Mouse (Mus musculus) CD4-positive helper T cell, adult 2 months (primary cell): Measurements from ENCODE around the gene Tjp2.
A peak's percentile ranks its signal among the peaks of the same experiment; 100 is the strongest.

ENCODE experiments used
- DNase-seq: peaks from one replicate; pipeline ENCODE4 v3.0.0-alpha.2; 2012; ENCODE audit warnings: low read depth, missing footprints, low spot score

Tjp2 gene

GRCm38 (mm10) chr19:24123534-24124290 lies 101.1 kb downstream of the Tjp2 start:
- no peak for DNase-seq

- no peak for DNase-seq
These were observed 101.7 kb downstream of the Tjp2 start for GRCm38 (mm10) chr19:24123087-24123486.

- DNase-seq: no peak
These were observed 102.2 kb downstream of the Tjp2 start for GRCm38 (mm10) chr19:24122647-24123046.

- DNase-seq: no peak
These were observed 104.0 kb downstream of the Tjp2 start for GRCm38 (mm10) chr19:24120811-24121210.

GRCm38 (mm10) chr19:24118775-24119174 lies 106.1 kb downstream of the Tjp2 start:
- DNase-seq: no peak

- DNase-seq: no peak
These were observed 113.2 kb downstream of the Tjp2 start for GRCm38 (mm10) chr19:24111581-24111980.

GRCm38 (mm10) chr19:24107707-24108106 lies 117.1 kb downstream of the Tjp2 start:
- no peak for DNase-seq

- DNase-seq: no peak
These were observed 121.0 kb downstream of the Tjp2 start for GRCm38 (mm10) chr19:24103802-24104201.

- DNase-seq: no peak
These were observed 122.2 kb downstream of the Tjp2 start for GRCm38 (mm10) chr19:24102562-24103126.

- DNase-seq: no peak
These were observed 123.6 kb downstream of the Tjp2 start for GRCm38 (mm10) chr19:24101183-24101582.

- no peak for DNase-seq
These were observed 126.1 kb downstream of the Tjp2 start for GRCm38 (mm10) chr19:24098691-24099090.

- DNase-seq: no peak
These were observed 127.0 kb downstream of the Tjp2 start for GRCm38 (mm10) chr19:24097666-24098455.

- peak; percentile 13 for DNase-seq
These were observed 132.8 kb downstream of the Tjp2 start for GRCm38 (mm10) chr19:24092060-24092459.

- no peak for DNase-seq
These were observed 134.5 kb downstream of the Tjp2 start for GRCm38 (mm10) chr19:24090366-24090765.

GRCm38 (mm10) chr19:24085306-24085705 lies 139.5 kb downstream of the Tjp2 start:
- DNase-seq: no peak

- DNase-seq: no peak
These were observed 144.3 kb downstream of the Tjp2 start for GRCm38 (mm10) chr19:24080417-24081080.

GRCm38 (mm10) chr19:24077658-24078057 lies 147.2 kb downstream of the Tjp2 start:
- DNase-seq: no peak

- no peak for DNase-seq
These were observed 148.3 kb downstream of the Tjp2 start for GRCm38 (mm10) chr19:24076536-24076935.

- no peak for DNase-seq
These were observed 148.9 kb downstream of the Tjp2 start for GRCm38 (mm10) chr19:24075927-24076326.

GRCm38 (mm10) chr19:24073155-24073554 lies 151.7 kb downstream of the Tjp2 start:
- no peak for DNase-seq

- DNase-seq: no peak
These were observed 160.4 kb downstream of the Tjp2 start for GRCm38 (mm10) chr19:24064348-24064895.

GRCm38 (mm10) chr19:24063585-24063984 lies 161.2 kb downstream of the Tjp2 start:
- no peak for DNase-seq
